Mouse (Mus musculus): ENCODE data around the gene Lrpap1.
A peak's percentile ranks its signal among the peaks of the same experiment; 100 is the strongest.

GRCm38 (mm10) chr5:35131237-35131636, 25.7 kb upstream of the Lrpap1 start:
- TF ChIP-seq CTCF (IDR thresholded peaks at IDR 0.05; ENCODE audit: borderline replicate concordance, insufficient read depth, low read depth, low read length), result peak; percentile 58
- no peak for TF ChIP-seq POLR2A (IDR thresholded peaks at IDR 0.05; ENCODE audit: borderline replicate concordance, insufficient read depth, low read length)
